Mouse (Mus musculus) limb, embryonic 14.5 days (tissue): ENCODE results near the gene Bmpr2. TPM values are rescaled to one million over a fixed set of nuclear protein-coding genes. Genes with fewer than 3 reads are reported as not detected.

ENCODE experiments used
- ATAC-seq: fragments of 200-750 bp; cut with Nextera tagmentation; 2 replicates; pipeline ENCODE4 v1.8.0; 2017; ENCODE audit warnings: low read depth, moderate number of reproducible peaks, moderate TSS enrichment; ENCODE audit not compliant: low FRiP score
- DNase-seq: peaks from one replicate; pipeline ENCODE4 v3.0.0-alpha.2; 2015; ENCODE audit warnings: low spot score
- H3K27ac ChIP-seq: fragments of 300-500 bp; sonication (generic); replicated peaks from 2 replicates; pipeline ENCODE4 v1.5.1; 2014; ENCODE audit warnings: low read depth, mild to moderate bottlenecking, low read length, moderate library complexity, mixed read lengths
- H3K27me3 ChIP-seq: fragments of 300-500 bp; sonication (generic); 2 replicates; pipeline ENCODE4 v1.6.1; 2014; ENCODE audit warnings: low read length, mixed read lengths; ENCODE audit not compliant: control insufficient read depth, insufficient read depth
- H3K36me3 ChIP-seq: fragments of 300-500 bp; sonication (generic); 2 replicates; pipeline ENCODE4 v1.6.1; 2014; ENCODE audit warnings: mild to moderate bottlenecking, low read length, moderate library complexity, mixed read lengths; ENCODE audit not compliant: control insufficient read depth, insufficient read depth
- H3K4me1 ChIP-seq: fragments of 300-500 bp; sonication (generic); 2 replicates; pipeline ENCODE4 v1.6.1; 2014; ENCODE audit warnings: antibody characterized with exemption, low read length, mixed read lengths; ENCODE audit not compliant: control insufficient read depth, insufficient read depth
- H3K4me2 ChIP-seq: fragments of 300-500 bp; sonication (generic); replicated peaks from 2 replicates; pipeline ENCODE4 v1.6.1; 2014; ENCODE audit warnings: low read depth, mild to moderate bottlenecking, low read length, moderate library complexity; ENCODE audit not compliant: severe bottlenecking
- H3K4me3 ChIP-seq: fragments of 300-500 bp; sonication (generic); replicated peaks from 2 replicates; pipeline ENCODE4 v1.5.1; 2014; ENCODE audit warnings: low read length
- H3K9ac ChIP-seq: fragments of 300-500 bp; sonication (generic); 2 replicates; pipeline ENCODE4 v1.6.1; 2014; ENCODE audit warnings: mild to moderate bottlenecking, low read depth, low read length, moderate library complexity; ENCODE audit not compliant: severe bottlenecking
- H3K9me3 ChIP-seq: fragments of 300-500 bp; sonication (generic); 2 replicates; pipeline ENCODE4 v1.6.1; 2016; ENCODE audit warnings: low read length; ENCODE audit not compliant: control insufficient read depth
- POLR2A ChIP-seq: fragments of 200-500 bp; IDR thresholded peaks from 2 replicates; pipeline ENCODE4 v1.8.0; 2012; ENCODE audit warnings: inconsistent platforms, mild to moderate bottlenecking, moderate library complexity, borderline replicate concordance; ENCODE audit not compliant: insufficient read depth, insufficient read length; ENCODE audit errors: extremely low read depth
- WGBS: fragments of 180-500 bp; shearing (Covaris S2); extraction: QIAGEN DNeasy Blood & Tissue Kit; methylation state at CpG from one replicate; pipeline ENCODE4 v1.1.7; 2014; 5-methylcytosine and 5-hydroxymethylcytosine counted together
- polyA plus RNA-seq, 2 experiments: library from polyadenylated mRNA; depleted of rRNA in 1 of 2; stranded (reverse) in 1 of 2; unstranded in 1 of 2; fragments of >200 nt; fragmentation: Nextera tagmentation in 1 of 2; extraction: Ambion mirVana in 1 of 2; gene quantifications; 2 replicates each; pipeline versions ENCODE4 v1.2.1 to v1.2.3; 2012 to 2014

Bmpr2 gene
- polyA plus RNA-seq, 2 experiments = 14.6 to 15.2 TPM

GRCm38 (mm10) chr1:59926021-59926672 lies 162.9 kb downstream of the Bmpr2 start:
- Histone ChIP-seq H3K9ac (no peak overlapping the region), H3K27me3 (no peaks in the 10 kb centered on the region), H3K36me3 (no peaks in the 10 kb centered on the region), H3K4me3 (no peak overlapping the region), H3K9me3 (no peaks in the 10 kb centered on the region), H3K27ac (no peak overlapping the region), H3K4me1 (no peaks in the 10 kb centered on the region), H3K4me2 (no peak overlapping the region)
- WGBS = 95% methylated on average over 2 of the region's 3 CpGs
- DNase-seq (no peak), ATAC-seq (no peak)
- TF ChIP-seq POLR2A = no peak

- no peak overlapping the region for H3K27ac ChIP-seq
- WGBS = 65% methylated on average over 2 of the region's 2 CpGs
- no peak overlapping the region for H3K4me2 ChIP-seq
- ATAC-seq = no peak
- no peaks in the 10 kb centered on the region for H3K9me3 ChIP-seq
- DNase-seq = no peak
- H3K9ac ChIP-seq = no peak overlapping the region
- H3K36me3 ChIP-seq = no peaks in the 10 kb centered on the region
- H3K27me3 ChIP-seq = no peaks in the 10 kb centered on the region
- no peaks in the 10 kb centered on the region for H3K4me1 ChIP-seq
- no peak for TF ChIP-seq POLR2A
- H3K4me3 ChIP-seq = no peak overlapping the region
Measured at GRCm38 (mm10) chr1:59927131-59927680, 164.0 kb downstream of the Bmpr2 start.

Other genes starting within 250 kb of the Bmpr2 start
- 2.2 and 2.8 TPM in 2 replicates for gene Gm973, start 247.1 kb upstream of the Bmpr2 start, polyA plus RNA-seq (2012; rRNA removed)
- gene Gm973, start 247.1 kb upstream of the Bmpr2 start, polyA plus RNA-seq (2014; fragmentation: Nextera tagmentation; extraction: Ambion mirVana) = 1.8 and 2.1 TPM in 2 replicates
- 114 and 141 TPM in 2 replicates for gene Sumo1, start 92.6 kb upstream of the Bmpr2 start, polyA plus RNA-seq (2012; rRNA removed)
- 420 and 427 TPM in 2 replicates for gene Sumo1, start 92.6 kb upstream of the Bmpr2 start, polyA plus RNA-seq (2014; fragmentation: Nextera tagmentation; extraction: Ambion mirVana)
- gene Nop58, start 78.4 kb upstream of the Bmpr2 start, polyA plus RNA-seq (2012; rRNA removed) = 65.7 and 115 TPM in 2 replicates
- gene Nop58, start 78.4 kb upstream of the Bmpr2 start, polyA plus RNA-seq (2014; fragmentation: Nextera tagmentation; extraction: Ambion mirVana) = 185 and 200 TPM in 2 replicates
- 12.3 and 13.9 TPM in 2 replicates for gene Fam117b, start 149.6 kb downstream of the Bmpr2 start, polyA plus RNA-seq (2012; rRNA removed)
- 12.4 and 14.9 TPM in 2 replicates for gene Fam117b, start 149.6 kb downstream of the Bmpr2 start, polyA plus RNA-seq (2014; fragmentation: Nextera tagmentation; extraction: Ambion mirVana)